Mouse (Mus musculus) brain, embryonic 14.5 days (tissue): ENCODE measurements around the gene Crisp2. TPM values are rescaled to one million over a fixed set of nuclear protein-coding genes. Genes with fewer than 3 reads are reported as not detected.

ENCODE experiments used
- DNase-seq: peaks from one replicate; pipeline ENCODE4 v3.0.0-alpha.2; 2011; ENCODE audit warnings: low read depth
- CTCF ChIP-seq: fragments of 200-500 bp; IDR thresholded peaks from 2 replicates; pipeline ENCODE4 v1.5.1; 2012; ENCODE audit warnings: inconsistent platforms, mild to moderate bottlenecking, moderate library complexity, borderline replicate concordance; ENCODE audit not compliant: insufficient read depth, insufficient read length; ENCODE audit errors: extremely low read depth
- POLR2A ChIP-seq: fragments of 200-500 bp; IDR thresholded peaks from 2 replicates; pipeline ENCODE4 v1.6.1; 2012; ENCODE audit warnings: mild to moderate bottlenecking, inconsistent platforms, borderline replicate concordance; ENCODE audit not compliant: poor library complexity, insufficient read depth, insufficient read length, severe bottlenecking; ENCODE audit errors: extremely low read depth
- polyA plus RNA-seq: library from polyadenylated mRNA; depleted of rRNA; stranded (reverse); fragments of >200 nt; gene quantifications from 2 replicates; pipeline ENCODE4 v1.2.3, GENCODE M21; 2012; rRNA removed

Gene Crisp2
- polyA plus RNA-seq = not detected in 2 replicates

- DNase-seq = no peak
- no peak for TF ChIP-seq CTCF
- TF ChIP-seq POLR2A = no peak
These were observed at the start of gene Crisp2 for GRCm38 (mm10) chr17:40806953-40807572. Gene Crisp2, minus strand, starts transcription at chr17:40807003.

- TF ChIP-seq CTCF (no peak), POLR2A (no peak)
- no peak for DNase-seq
These were observed 48.3 kb upstream of the Crisp2 start for GRCm38 (mm10) chr17:40855065-40855464.

GRCm38 (mm10) chr17:40837308-40837707, 30.5 kb upstream of the Crisp2 start:
- peak; percentile 55 for DNase-seq
- TF ChIP-seq POLR2A (no peak), CTCF (peak; percentile 26; the same call in 1 of the 2 replicates)

GRCm38 (mm10) chr17:40831870-40832269, 25.1 kb upstream of the Crisp2 start:
- TF ChIP-seq POLR2A (no peak), CTCF (no peak)
- DNase-seq = no peak

GRCm38 (mm10) chr17:40824549-40824948, 17.7 kb upstream of the Crisp2 start:
- TF ChIP-seq POLR2A (no peak), CTCF (peak; percentile 47; the same call in 1 of the 2 replicates)
- peak; percentile 28 for DNase-seq

- peak; percentile 46 for DNase-seq
- TF ChIP-seq CTCF (peak; percentile 31; the same call in 1 of the 2 replicates), POLR2A (no peak)
These were observed 17.0 kb upstream of the Crisp2 start for GRCm38 (mm10) chr17:40823817-40824216.

- DNase-seq = no peak
- no peak for TF ChIP-seq CTCF
- TF ChIP-seq POLR2A = no peak
These were observed 14.7 kb upstream of the Crisp2 start for GRCm38 (mm10) chr17:40821477-40821876.

GRCm38 (mm10) chr17:40817340-40817943, 10.6 kb upstream of the Crisp2 start:
- no peak for DNase-seq
- TF ChIP-seq CTCF (no peak), POLR2A (no peak)

- no peak for DNase-seq
- TF ChIP-seq POLR2A (no peak), CTCF (no peak)
These were observed 5.5 kb upstream of the Crisp2 start for GRCm38 (mm10) chr17:40812259-40812658.

GRCm38 (mm10) chr17:40811560-40811959, 4.8 kb upstream of the Crisp2 start:
- DNase-seq = no peak
- TF ChIP-seq CTCF (no peak), POLR2A (no peak)

GRCm38 (mm10) chr17:40810934-40811333, 4.1 kb upstream of the Crisp2 start, which contains the start of gene Rhag:
Gene Rhag, plus strand, starts transcription at chr17:40811126.
- TF ChIP-seq POLR2A (no peak), CTCF (no peak)
- no peak for DNase-seq

GRCm38 (mm10) chr17:40808071-40808470, 1.3 kb upstream of the Crisp2 start:
- no peak for DNase-seq
- TF ChIP-seq POLR2A = no peak
- no peak for TF ChIP-seq CTCF
